Mouse (Mus musculus) spleen, postnatal 36 days (tissue): Measurements from ENCODE around the gene Tcta.
"Not testable (repeated sequence)": the region's sequence is repeated elsewhere in the genome, so short reads cannot be mapped to it uniquely, and the experiment has no call there.

Source experiments
- DNase-seq, 2 experiments: peaks; one replicate each; pipeline ENCODE4 v3.0.0; 2022; ENCODE audit warnings: low spot score in 2 of 2, mixed read lengths in 1 of 2

Gene Tcta

GRCm38 (mm10) chr9:108317572-108317971, 11.6 kb upstream of the Tcta start:
- DNase-seq: no peak

GRCm38 (mm10) chr9:108308141-108308540, 2.2 kb upstream of the Tcta start:
- no peak for DNase-seq

DNA sequence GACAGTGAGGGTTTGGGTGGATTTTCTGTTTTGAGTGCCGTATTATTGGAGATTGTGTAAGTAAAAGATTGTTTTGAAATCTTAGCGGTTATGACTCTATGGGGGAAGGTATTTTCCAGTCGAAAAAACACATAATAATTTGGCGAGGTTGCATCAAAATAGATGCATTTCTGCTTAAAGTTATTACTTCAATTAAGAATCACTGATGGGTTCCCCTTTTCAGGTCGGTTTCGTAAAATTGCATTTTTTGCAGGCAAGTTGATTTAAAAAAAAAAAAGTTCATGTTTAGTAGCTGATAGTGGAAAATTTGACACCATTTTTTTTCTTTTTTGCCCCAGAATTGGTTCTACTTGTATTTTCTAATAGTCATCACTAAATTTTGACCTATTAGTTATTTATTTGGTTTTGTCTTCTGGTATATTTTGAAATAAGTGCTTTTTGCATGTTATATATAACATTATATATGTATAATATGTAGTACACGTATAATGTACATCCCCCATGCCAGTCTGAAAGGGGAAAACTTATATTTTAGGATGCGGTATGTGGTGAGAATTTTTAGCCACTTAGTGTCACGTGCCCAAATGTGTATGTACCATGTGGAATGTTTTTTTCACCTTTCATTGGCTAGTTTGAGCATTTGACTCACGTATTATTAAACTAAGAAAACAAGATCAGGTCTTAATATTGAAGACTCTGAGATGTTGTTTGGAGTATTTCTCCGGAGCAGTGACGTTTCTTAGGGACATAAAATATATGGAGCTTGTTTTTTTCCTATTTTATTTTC, 1.3 kb upstream of the Tcta start:
- no peak for DNase-seq

DNA sequence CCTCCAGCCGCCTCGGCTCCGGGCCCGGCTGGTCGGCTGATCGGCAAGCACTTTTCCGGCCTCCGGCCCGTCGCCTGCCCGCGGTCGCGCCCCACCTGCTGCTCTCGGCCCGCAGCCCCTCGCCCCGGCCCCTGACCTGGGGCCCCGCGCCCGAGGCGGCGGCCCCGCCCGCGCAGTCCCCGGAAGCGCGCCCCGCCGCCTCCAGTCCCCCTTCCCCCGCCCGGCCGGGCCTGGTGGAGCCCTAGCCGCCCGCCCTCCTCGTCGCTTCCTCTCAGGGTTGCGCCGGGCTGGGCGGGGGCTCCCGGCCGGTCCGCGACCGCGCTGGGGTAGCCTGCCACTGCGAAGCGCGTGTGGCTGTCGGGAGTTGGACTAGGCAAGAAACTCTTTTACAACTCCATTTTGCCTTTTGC, 616 bp upstream of the Tcta start:
- DNase-seq: peak; percentile 89

DNA sequence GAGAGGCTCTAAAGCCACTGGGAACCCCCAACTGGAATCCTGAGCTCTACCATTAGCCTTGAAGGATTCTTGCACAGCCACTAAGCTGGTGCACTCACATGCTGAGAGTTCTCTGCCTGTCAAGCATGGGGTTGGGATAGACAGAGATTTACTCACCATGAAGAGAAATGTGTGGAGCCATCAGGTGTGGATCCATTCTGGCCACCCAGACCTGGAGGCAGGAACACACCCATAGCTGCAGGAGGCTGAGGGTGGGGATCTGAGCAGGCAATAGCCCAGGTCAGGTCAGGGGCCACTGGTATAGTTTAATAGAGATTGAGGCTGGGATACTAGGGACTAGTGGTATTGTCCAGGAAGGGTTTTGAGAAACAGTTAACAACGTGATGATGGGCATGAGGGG, 790 bp downstream of the Tcta start:
- peak; percentile 12 to 20 for DNase-seq

- no peak for DNase-seq
These were observed 1.2 kb downstream of the Tcta start for GRCm38 (mm10) chr9:108304716-108305115.

GRCm38 (mm10) chr9:108301853-108302252, 4.1 kb downstream of the Tcta start:
- DNase-seq: no peak

DNA sequence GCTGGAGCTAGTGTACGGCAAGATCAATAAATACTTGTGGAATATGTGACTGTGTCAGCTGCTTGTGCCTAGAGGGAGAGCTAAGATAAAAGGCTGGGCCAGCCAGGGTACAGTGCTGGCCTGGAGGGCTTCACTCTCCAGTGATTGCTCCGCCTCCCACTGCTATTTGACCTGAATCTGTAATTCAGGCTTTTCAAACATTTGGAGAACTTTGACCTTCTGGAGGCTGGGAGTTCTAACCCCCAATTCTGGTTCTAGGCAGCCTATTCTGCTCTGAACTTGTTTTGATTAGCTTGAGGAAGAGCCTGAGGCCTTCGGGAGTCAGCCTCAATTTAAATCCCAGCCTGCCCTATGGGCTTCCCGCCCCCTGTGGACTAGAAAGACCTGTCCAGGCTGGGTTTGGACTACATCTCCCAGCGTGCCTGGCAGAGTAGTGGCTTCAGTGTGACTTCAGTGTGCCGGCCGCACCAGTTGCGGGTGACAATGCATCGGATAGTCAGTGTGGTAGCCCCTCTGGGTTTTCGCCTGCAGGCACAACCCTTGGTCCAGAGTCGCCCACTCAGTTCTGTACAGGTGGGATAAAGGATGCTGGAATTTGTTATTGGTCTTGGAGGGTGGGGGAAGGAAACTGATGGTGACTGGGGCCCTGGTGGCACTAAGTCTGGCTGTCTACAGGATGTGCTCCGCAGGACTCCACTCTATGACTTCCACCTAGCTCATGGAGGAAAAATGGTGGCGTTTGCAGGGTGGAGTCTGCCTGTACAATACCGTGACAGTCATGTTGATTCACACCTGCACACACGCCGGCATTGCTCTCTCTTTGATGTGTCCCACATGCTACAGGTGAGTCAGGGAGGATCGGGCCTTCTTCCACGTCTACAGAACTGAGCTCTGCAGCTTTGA, 9.3 kb downstream of the Tcta start, which contains the start of gene Amt:
Gene Amt (plus strand): TSS at position 401 of the 903 bp plus-strand sequence.
- no peak for DNase-seq

GRCm38 (mm10) chr9:108290773-108291172, 15.2 kb downstream of the Tcta start:
- no peak for DNase-seq

DNA sequence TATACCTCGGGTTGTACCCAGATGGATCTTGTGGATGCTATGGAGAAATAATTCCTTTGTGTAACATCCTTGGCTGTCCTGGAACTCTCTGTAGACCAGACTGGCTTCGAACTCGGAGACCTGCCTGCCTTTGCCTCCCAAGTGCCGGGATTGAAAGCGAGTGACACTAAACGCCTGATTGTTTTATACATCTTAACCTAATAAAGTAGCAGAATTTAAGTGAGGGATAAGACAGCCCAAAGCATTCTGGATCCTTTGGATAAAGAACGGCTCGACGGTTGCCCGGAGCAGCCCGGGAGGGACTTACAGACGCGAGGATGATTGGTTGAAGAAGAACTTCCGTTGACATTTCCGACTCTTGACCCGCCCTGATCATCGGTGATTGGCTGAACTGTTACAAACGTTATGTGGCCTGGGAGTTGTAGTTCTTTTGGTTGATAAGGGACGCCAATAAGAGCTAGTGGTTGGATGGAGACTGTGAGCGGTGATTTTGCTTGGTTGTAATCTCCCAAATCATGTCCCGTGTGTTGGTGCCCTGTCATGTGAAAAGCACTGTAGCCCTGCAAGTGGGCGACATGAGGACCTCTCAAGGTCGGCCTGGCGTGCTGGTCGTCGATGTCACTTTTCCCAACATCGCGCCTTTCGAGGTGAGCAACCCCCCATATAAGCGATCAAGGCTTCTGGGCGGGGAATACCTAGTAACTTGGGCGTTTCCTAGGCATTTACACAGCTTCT, 15.8 kb downstream of the Tcta start, which contains the start of gene Nicn1:
Gene Nicn1 (plus strand): TSS at position 414 of the 735 bp plus-strand sequence.
- DNase-seq: peak; percentile 91 to 94

GRCm38 (mm10) chr9:108289347-108289746, 16.6 kb downstream of the Tcta start:
- DNase-seq: no peak

- not testable (repeated sequence) for DNase-seq
These were observed 18.3 kb downstream of the Tcta start for GRCm38 (mm10) chr9:108287526-108288238.

GRCm38 (mm10) chr9:108284410-108284809, 21.6 kb downstream of the Tcta start:
- DNase-seq: peak; percentile 68 to 78

DNA sequence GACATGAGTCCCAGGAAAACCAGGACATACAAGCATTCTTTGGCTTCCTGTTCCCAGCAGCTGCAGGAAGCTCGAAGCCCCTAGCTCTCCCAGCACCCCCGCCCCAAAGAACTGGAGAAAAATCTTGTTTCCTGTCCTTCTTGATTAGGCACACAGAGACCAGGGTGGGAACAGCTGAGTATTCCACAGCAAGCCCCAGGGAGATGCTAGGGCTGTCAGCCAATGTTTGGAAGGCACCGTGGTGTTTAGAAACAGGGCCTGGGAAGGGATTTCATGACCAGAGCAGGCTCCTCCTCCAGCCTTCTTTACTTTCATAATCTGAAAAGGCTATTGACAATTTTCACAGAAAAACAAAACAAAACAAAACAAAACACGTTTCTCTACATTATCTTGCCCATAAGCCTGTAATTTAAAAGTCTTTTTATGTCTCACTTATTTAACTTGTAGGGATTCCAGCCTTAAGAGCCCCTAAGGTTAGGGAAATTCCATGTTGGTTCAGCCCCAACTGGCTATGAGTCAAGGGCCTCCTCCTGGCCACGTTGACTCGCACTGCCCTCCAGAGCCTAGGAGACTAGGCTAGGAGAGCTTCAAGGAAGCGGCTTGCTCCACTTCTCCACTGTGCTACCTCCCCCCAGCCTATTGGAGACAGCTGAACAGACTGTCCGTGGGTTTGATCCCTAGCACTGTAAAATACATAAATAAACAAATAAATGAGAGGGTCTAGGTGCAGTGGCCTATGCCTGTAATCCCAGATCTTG, 25.7 kb downstream of the Tcta start:
- DNase-seq: peak in 1 of 2 experiments; percentile 21

GRCm38 (mm10) chr9:108278697-108279450, 27.1 kb downstream of the Tcta start:
- peak; percentile 22 to 45 for DNase-seq

- DNase-seq: no peak
These were observed 30.7 kb downstream of the Tcta start for GRCm38 (mm10) chr9:108275331-108275659.

GRCm38 (mm10) chr9:108274476-108275330, 31.3 kb downstream of the Tcta start:
- no peak for DNase-seq

- no peak for DNase-seq
These were observed 32.5 kb downstream of the Tcta start for GRCm38 (mm10) chr9:108273485-108273884.

DNA sequence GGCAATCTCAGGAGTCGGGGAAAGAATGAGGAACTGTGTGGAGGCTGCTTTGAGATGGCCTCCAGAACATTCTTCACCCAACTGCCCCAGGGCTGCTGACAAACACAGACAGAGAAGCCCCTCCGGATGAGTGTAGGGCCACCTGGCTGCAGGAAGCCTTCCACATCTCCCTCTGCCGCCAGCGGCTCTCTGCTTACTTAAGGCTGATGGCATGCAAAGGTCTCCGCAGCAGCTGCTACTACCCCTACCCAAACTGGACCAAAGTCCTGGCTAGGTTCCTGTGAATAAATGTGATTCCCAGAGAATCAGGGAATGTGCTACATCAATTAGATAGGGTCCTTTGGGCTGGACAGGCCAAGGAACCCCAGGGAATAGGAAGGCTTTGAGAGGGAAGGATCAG, 33.3 kb downstream of the Tcta start:
- DNase-seq: no peak
